8 mouse cellular contexts compared by ENCODE assay signal in the genomic region with DNA sequence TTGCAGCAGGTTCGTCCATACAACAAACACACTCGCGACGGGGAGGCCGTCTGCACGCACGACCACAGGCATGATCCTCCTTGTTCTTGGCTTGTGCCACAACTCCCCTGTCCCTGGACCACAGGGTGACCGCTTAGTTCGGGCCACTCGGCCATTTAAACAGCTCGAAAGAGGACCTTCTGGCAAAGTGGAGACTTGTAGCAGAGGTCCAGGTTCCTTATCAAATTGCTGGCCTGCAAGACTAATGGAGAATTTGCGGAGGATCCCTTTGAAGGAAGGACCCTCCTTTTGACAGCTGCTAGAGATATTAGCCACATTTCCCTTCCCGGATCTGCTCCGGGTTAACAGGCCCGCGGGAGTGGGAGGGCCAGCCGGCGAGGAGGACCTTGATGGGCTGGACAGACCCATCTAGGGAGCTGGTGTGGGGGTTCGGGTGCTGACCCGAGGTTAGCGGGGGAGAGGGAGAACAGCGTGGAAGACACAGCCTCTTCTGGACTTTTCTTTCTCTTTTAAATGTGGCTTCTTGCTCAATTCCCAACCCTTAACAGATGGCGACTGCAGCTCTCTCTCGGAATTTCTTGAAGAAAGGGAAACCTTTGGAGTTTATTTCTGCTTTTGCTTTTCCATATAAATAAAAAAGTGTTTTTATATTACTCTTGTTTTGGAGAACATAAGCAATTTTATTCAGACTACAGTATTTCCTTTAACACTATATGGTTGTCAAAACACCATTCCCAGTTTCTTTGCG.
A peak's percentile ranks its signal among the peaks of the same experiment; 100 is the strongest.
DNase-seq lines count a peak whose midpoint lies in the region; ATAC-seq and TF ChIP-seq lines count a peak whose summit lies in the region.

No protein-coding gene starts in this region.

- peaks cover 34% of the 10 kb centered on the region for H3K27me3 ChIP-seq in embryonic facial prominence, embryonic 15.5 days
- peaks cover 60% of the 10 kb centered on the region for H3K27me3 ChIP-seq in limb, embryonic 14.5 days (ENCODE audit: control insufficient read depth, insufficient read depth, low read length)
- H3K27me3 ChIP-seq in neural tube, embryonic 12.5 days (replicated peaks): no peaks in the 10 kb centered on the region

- H3K9ac ChIP-seq in embryonic facial prominence, embryonic 15.5 days: no peak overlapping the region
- no peak overlapping the region for H3K9ac ChIP-seq in limb, embryonic 14.5 days (ENCODE audit: low read depth, low read length, severe bottlenecking)
- H3K9ac ChIP-seq in neural tube, embryonic 12.5 days: peak overlapping the region; percentile 48; the same call in 1 of the 2 replicates

- H3K27ac ChIP-seq in embryonic facial prominence, embryonic 15.5 days (replicated peaks): no peak overlapping the region
- H3K27ac ChIP-seq in limb, embryonic 14.5 days (replicated peaks; ENCODE audit: low read depth, low read length): no peak overlapping the region
- H3K27ac ChIP-seq in neural tube, embryonic 12.5 days: peak overlapping the region; percentile 86

- peak overlapping the region; percentile 27 for H3K4me3 ChIP-seq in embryonic facial prominence, embryonic 15.5 days (replicated peaks)
- peak overlapping the region; percentile 23 for H3K4me3 ChIP-seq in limb, embryonic 14.5 days (replicated peaks; ENCODE audit: low read length)
- H3K4me3 ChIP-seq in neural tube, embryonic 12.5 days: peak overlapping the region; percentile 16; the same call in 1 of the 2 replicates

- H3K4me1 ChIP-seq in embryonic facial prominence, embryonic 15.5 days: peaks cover 22% of the 10 kb centered on the region
- H3K4me1 ChIP-seq in limb, embryonic 14.5 days (ENCODE audit: control insufficient read depth, insufficient read depth, low read length): peaks cover 7% of the 10 kb centered on the region; the same call in 1 of the 2 replicates
- H3K4me1 ChIP-seq in neural tube, embryonic 12.5 days: peaks cover 38% of the 10 kb centered on the region

- peak overlapping the region; percentile 46 for H3K4me2 ChIP-seq in embryonic facial prominence, embryonic 15.5 days (replicated peaks)
- peak overlapping the region; percentile 33 for H3K4me2 ChIP-seq in limb, embryonic 14.5 days (replicated peaks; ENCODE audit: low read depth, low read length, severe bottlenecking)
- H3K4me2 ChIP-seq in neural tube, embryonic 12.5 days (replicated peaks): peak overlapping the region; percentile 59

- TF ChIP-seq POLR2A in limb, embryonic 14.5 days (IDR thresholded peaks at IDR 0.05; ENCODE audit: borderline replicate concordance, extremely low read depth, insufficient read depth, insufficient read length): no peak

- WGBS in embryonic facial prominence, embryonic 15.5 days: 13% methylated on average over 25 of the region's 25 CpGs
- WGBS in limb, embryonic 14.5 days: 4% methylated on average over 25 of the region's 25 CpGs
- 3% methylated on average over 25 of the region's 25 CpGs for WGBS in neural tube, embryonic 12.5 days

- no peak for ATAC-seq in embryonic facial prominence, embryonic 15.5 days (ENCODE audit: insufficient number of reproducible peaks, low FRiP score, low TSS enrichment, low read depth)
- ATAC-seq in limb, embryonic 14.5 days (ENCODE audit: low FRiP score, low read depth): no peak
- no peak for ATAC-seq in neural tube, embryonic 12.5 days (ENCODE audit: low FRiP score, low read depth)
- ATAC-seq in inflammation-experienced regulatory T-cells, adult 6 months: no peak

- H3K9me3 ChIP-seq in embryonic facial prominence, embryonic 15.5 days (replicated peaks): no peaks in the 10 kb centered on the region
- no peaks in the 10 kb centered on the region for H3K9me3 ChIP-seq in limb, embryonic 14.5 days (ENCODE audit: control insufficient read depth, low read length)
- no peaks in the 10 kb centered on the region for H3K9me3 ChIP-seq in neural tube, embryonic 12.5 days

- peaks cover 4% of the 10 kb centered on the region; the same call in 1 of the 2 replicates for H3K36me3 ChIP-seq in embryonic facial prominence, embryonic 15.5 days
- no peaks in the 10 kb centered on the region for H3K36me3 ChIP-seq in limb, embryonic 14.5 days (ENCODE audit: control insufficient read depth, insufficient read depth, low read length)
- H3K36me3 ChIP-seq in neural tube, embryonic 12.5 days: peaks cover 11% of the 10 kb centered on the region

- DNase-seq in layer of hippocampus, postnatal 10 days (ENCODE audit: low spot score in 2 of 2): peak; percentile 21 to 37
- DNase-seq in layer of hippocampus, adult 11-12 months (ENCODE audit: low spot score): no peak
- DNase-seq in heart, postnatal 4 days: peak; percentile 56
- no peak for DNase-seq in limb, embryonic 14.5 days (ENCODE audit: low spot score)
- DNase-seq in Muller cell, postnatal 12 days (ENCODE audit: inconsistent ontology term): no peak

Comparison
In these comparisons a context has a peak if more than half of its experiments do, and no peak if none do; other contexts are left out.
1. DNase-seq: peak in layer of hippocampus, postnatal 10 days (2 of 2) and heart, postnatal 4 days (single experiment); none in layer of hippocampus, adult 11-12 months (single experiment), limb, embryonic 14.5 days (single experiment) and Muller cell, postnatal 12 days (single experiment).
2. Peak in every context shown above with its lines, with median percentiles within 50 percentile points of each other: H3K4me2 ChIP-seq and H3K4me3 ChIP-seq.